8 mouse cellular contexts compared by ENCODE assay signal in genomic region chr12:56344771-56345314, GRCm38 (mm10). TPM values are rescaled to one million over a fixed set of nuclear protein-coding genes. Genes with fewer than 3 reads are reported as not detected.
DNase-seq lines count a peak whose midpoint lies in the region; ATAC-seq and TF ChIP-seq lines count a peak whose summit lies in the region.

No protein-coding gene starts in this region.

- TF ChIP-seq CTCF in kidney, postnatal 0 days (IDR thresholded peaks at IDR 0.05; ENCODE audit: low read depth): no peak

- intact Hi-C loops in gastrocnemius, postnatal 36 days (cut with DNase I): no loop called here

- no peak for TF ChIP-seq POLR2A in myocyte (IDR thresholded peaks at IDR 0.05; ENCODE audit: insufficient read length, low read depth)

- no peak for DNase-seq in kidney, postnatal 0 days (ENCODE audit: low spot score)
- DNase-seq in kidney, adult 11 months: no peak
- peak; percentile 3 for DNase-seq in c-Kit-negative CD71-positive TER-119-positive erythroid progenitor cells, embryonic 14.5 days (ENCODE audit: low read depth, low spot score)
- peak; percentile 8 for DNase-seq in hindlimb bud, embryonic 11.5 days (ENCODE audit: extremely low spot score, low read depth, low spot score)
- DNase-seq in gastrocnemius, postnatal 36 days: no peak
- no peak for DNase-seq in thymus, postnatal 25 days
- no peak for DNase-seq in adrenal gland, adult 18-20 months (ENCODE audit: low spot score in 2 of 2)

- H3K4me3 ChIP-seq in kidney, postnatal 0 days (replicated peaks; ENCODE audit: low read depth, low read length): peak overlapping the region; percentile 86
- H3K4me3 ChIP-seq in myocyte: peak overlapping the region; percentile 71

- peak overlapping the region; percentile 71 for H3K4me2 ChIP-seq in kidney, postnatal 0 days (ENCODE audit: low read length)
- peak overlapping the region; percentile 90 for H3K4me2 ChIP-seq in myocyte (ENCODE audit: low read depth)

- H3K9ac ChIP-seq in kidney, postnatal 0 days (ENCODE audit: low read depth, low read length): peak overlapping the region; percentile 89

- H3K9me3 ChIP-seq in kidney, postnatal 0 days (replicated peaks; ENCODE audit: low read length): no peaks in the 10 kb centered on the region

- H3K27me3 ChIP-seq in kidney, postnatal 0 days (ENCODE audit: insufficient read depth, low read length): no peaks in the 10 kb centered on the region
- no peaks in the 10 kb centered on the region for H3K27me3 ChIP-seq in myocyte (ENCODE audit: control insufficient read depth, insufficient read depth, insufficient read length)

- peak overlapping the region; percentile 45 for H3ac ChIP-seq in myocyte (ENCODE audit: control insufficient read depth, insufficient read length)

- H3K79me2 ChIP-seq in myocyte (ENCODE audit: control insufficient read depth, insufficient read depth): peaks cover 9% of the 10 kb centered on the region

- WGBS in kidney, postnatal 0 days: 3% methylated on average over 5 of the region's 5 CpGs

- ATAC-seq in kidney, postnatal 0 days (replicated peaks; ENCODE audit: low FRiP score, low read depth): no peak

- peak overlapping the region; percentile 72; the same call in 1 of the 2 replicates for H3K27ac ChIP-seq in kidney, postnatal 0 days

- H3K36me3 ChIP-seq in kidney, postnatal 0 days (ENCODE audit: insufficient read depth, low read length): no peaks in the 10 kb centered on the region
- no peaks in the 10 kb centered on the region for H3K36me3 ChIP-seq in myocyte (ENCODE audit: control insufficient read depth, insufficient read depth)

- H3K4me1 ChIP-seq in kidney, postnatal 0 days (replicated peaks; ENCODE audit: insufficient read depth, low read length): no peaks in the 10 kb centered on the region

TF ChIP-seq in myocyte, 11 proteins besides CTCF, POLR2A, EP300 and RAD21:
- TF ChIP-seq MYOD1 (IDR thresholded peaks at IDR 0.05; ENCODE audit: control insufficient read depth in 1 of 3, insufficient read length in 2 of 3, low read depth in 2 of 3): no peak
- no peak for TF ChIP-seq REST (IDR thresholded peaks at IDR 0.05; ENCODE audit: insufficient read depth, insufficient read length)
- no peak for TF ChIP-seq TCF12 (IDR thresholded peaks at IDR 0.05; ENCODE audit: insufficient read depth, poor library complexity, severe bottlenecking)
- no peak for TF ChIP-seq SRF (IDR thresholded peaks at IDR 0.05; ENCODE audit: control insufficient read depth, insufficient read length, low read depth)
- no peak for TF ChIP-seq MAX (IDR thresholded peaks at IDR 0.05; ENCODE audit: low read depth)
- no peak for TF ChIP-seq E2F4 (IDR thresholded peaks at IDR 0.05; ENCODE audit: insufficient read depth)
- TF ChIP-seq TCF3 (IDR thresholded peaks at IDR 0.05; ENCODE audit: insufficient read length, low read depth): no peak
- TF ChIP-seq USF1 (IDR thresholded peaks at IDR 0.05; ENCODE audit: low read depth): no peak
- no peak for TF ChIP-seq POLR2AphosphoS2 (IDR thresholded peaks at IDR 0.05; ENCODE audit: insufficient read length, low read depth)
- no peak for TF ChIP-seq MYOG (IDR thresholded peaks at IDR 0.05; ENCODE audit: control insufficient read depth in 1 of 3, insufficient read depth in 1 of 3, insufficient read length in 2 of 3, low read depth in 2 of 3)
- TF ChIP-seq CEBPB (IDR thresholded peaks at IDR 0.05; ENCODE audit: insufficient read depth, poor library complexity, severe bottlenecking): no peak

RNA-seq across cellular contexts. Expression of gene Mbip, which starts 0.9 kb away (rescaled TPM):
- polyA plus RNA-seq in kidney, postnatal 0 days (2015; fragmentation: Nextera tagmentation; extraction: Ambion mirVana): 35.3 and 38.2 TPM in 2 replicates
- polyA plus RNA-seq in myocyte (2012; fragmentation: generic; extraction: Trizol): 4.8 TPM
- 1 to 10 TPM; 4.3 to 7.1 TPM for total RNA-seq in gastrocnemius, postnatal 36 days (2021)
- 10 to 100 TPM; 12.0 to 13.2 TPM for total RNA-seq in adrenal gland, adult 18-20 months (2021)

Comparison
In these comparisons a context has a peak if more than half of its experiments do, and no peak if none do; other contexts are left out.
1. DNase-seq: peak in c-Kit-negative CD71-positive TER-119-positive erythroid progenitor cells, embryonic 14.5 days (single experiment) and hindlimb bud, embryonic 11.5 days (single experiment); none in kidney, postnatal 0 days (single experiment), kidney, adult 11 months (single experiment), gastrocnemius, postnatal 36 days (0 of 2), thymus, postnatal 25 days (single experiment) and adrenal gland, adult 18-20 months (0 of 2).